ENCODE assay signal across 8 mouse cellular contexts in the genomic region with DNA sequence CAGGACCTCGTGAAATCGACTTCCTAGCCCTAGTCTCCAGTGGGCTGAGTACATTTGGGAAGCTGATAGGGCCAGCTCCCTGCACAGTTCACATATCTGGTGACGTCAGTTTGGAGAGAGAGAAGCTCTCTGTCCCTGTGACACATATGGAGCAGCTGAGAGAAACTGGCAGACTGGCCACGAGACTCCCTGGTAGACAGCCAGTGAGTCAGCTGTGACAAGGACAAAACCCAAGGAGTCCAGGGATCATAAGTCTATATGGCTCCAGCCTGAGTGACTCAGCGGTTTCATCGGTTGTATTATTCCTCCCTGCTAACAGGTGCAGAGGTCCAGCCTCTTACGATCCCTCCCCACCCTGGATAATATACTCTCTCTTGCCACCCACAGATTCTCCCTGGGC. TPM values are rescaled to one million over a fixed set of nuclear protein-coding genes. Genes with fewer than 3 reads are reported as not detected.
DNase-seq lines count a peak whose midpoint lies in the region; ATAC-seq and TF ChIP-seq lines count a peak whose summit lies in the region.

No protein-coding gene starts in this region.

- no peaks in the 10 kb centered on the region for H3K9me3 ChIP-seq in limb, embryonic 15.5 days
- H3K9me3 ChIP-seq in forebrain, postnatal 0 days (ENCODE audit: low read length): no peaks in the 10 kb centered on the region

- ATAC-seq in limb, embryonic 15.5 days (ENCODE audit: insufficient number of reproducible peaks, low FRiP score, low TSS enrichment, low read depth): peak; percentile 74
- no peak for ATAC-seq in forebrain, postnatal 0 days

- H3K4me3 ChIP-seq in limb, embryonic 15.5 days: no peak overlapping the region
- no peak overlapping the region for H3K4me3 ChIP-seq in forebrain, postnatal 0 days (ENCODE audit: low read depth, low read length)

- H3K4me2 ChIP-seq in limb, embryonic 15.5 days: no peak overlapping the region
- H3K4me2 ChIP-seq in forebrain, postnatal 0 days (ENCODE audit: low read depth): no peak overlapping the region

- no peak overlapping the region for H3K9ac ChIP-seq in limb, embryonic 15.5 days
- H3K9ac ChIP-seq in forebrain, postnatal 0 days: no peak overlapping the region

- peaks cover 11% of the 10 kb centered on the region; the same call in 1 of the 2 replicates for H3K4me1 ChIP-seq in limb, embryonic 15.5 days
- no peaks in the 10 kb centered on the region for H3K4me1 ChIP-seq in forebrain, postnatal 0 days (ENCODE audit: insufficient read depth)

- peak; percentile 7 to 32 for DNase-seq in left cerebral cortex, postnatal 14 days (ENCODE audit: low spot score in 2 of 2)
- DNase-seq in left cerebral cortex, postnatal 10 days (ENCODE audit: extremely low spot score in 1 of 2, low spot score in 2 of 2): no peak
- peak; percentile 95 for DNase-seq in adipocyte (ENCODE audit: low spot score)
- DNase-seq in gastrocnemius, postnatal 14 days: peak; percentile 30
- no peak for DNase-seq in forebrain, postnatal 0 days
- no peak for DNase-seq in ovary, postnatal 36 days (ENCODE audit: low spot score)
- DNase-seq in spleen, adult 12 weeks (ENCODE audit: low spot score): no peak

- no peaks in the 10 kb centered on the region for H3K36me3 ChIP-seq in limb, embryonic 15.5 days
- no peaks in the 10 kb centered on the region for H3K36me3 ChIP-seq in forebrain, postnatal 0 days (ENCODE audit: insufficient read depth)

- no peak for TF ChIP-seq CTCF in forebrain, postnatal 0 days (IDR thresholded peaks at IDR 0.05; ENCODE audit: low read depth)

- no peak overlapping the region for H3K27ac ChIP-seq in limb, embryonic 15.5 days
- no peak overlapping the region for H3K27ac ChIP-seq in forebrain, postnatal 0 days (ENCODE audit: low read depth, low read length)

- 58% methylated on average over 7 of the region's 7 CpGs for WGBS in limb, embryonic 15.5 days
- WGBS in forebrain, postnatal 0 days: 72% methylated on average over 7 of the region's 7 CpGs

- no peaks in the 10 kb centered on the region for H3K27me3 ChIP-seq in limb, embryonic 15.5 days
- no peaks in the 10 kb centered on the region for H3K27me3 ChIP-seq in forebrain, postnatal 0 days (ENCODE audit: insufficient read depth, low read length)

- intact Hi-C loops in left cerebral cortex, postnatal 14 days (cut with DNase I): no loop called here
- intact Hi-C loops in left cerebral cortex, postnatal 10 days (cut with DNase I): no loop called here
- intact Hi-C loops in gastrocnemius, postnatal 14 days (cut with DNase I; ENCODE audit: low total_unique reads): no loop called here

RNA-seq across cellular contexts. Expression of gene Cldn4, which starts 12.4 kb away (rescaled TPM):
- total RNA-seq in left cerebral cortex, postnatal 14 days (2021): not detected
- not detected for total RNA-seq in left cerebral cortex, postnatal 10 days (2021)
- total RNA-seq in gastrocnemius, postnatal 14 days (2021): not detected
- 46.3 and 68.0 TPM in 2 replicates for polyA plus RNA-seq in limb, embryonic 15.5 days (2015; fragmentation: Nextera tagmentation; extraction: Ambion mirVana)
- total RNA-seq in forebrain, postnatal 0 days (2014; rRNA removed): not detected in 2 replicates
- polyA plus RNA-seq in forebrain, postnatal 0 days (2015; fragmentation: Nextera tagmentation; extraction: Ambion mirVana): not detected in 2 replicates

RNA-seq across cellular contexts. Expression of gene Cldn3, which starts 26.9 kb away (rescaled TPM):
- 1 to 10 TPM in 1 of 2 experiments, under 1 TPM in 1; 0.37 to 1.7 TPM for total RNA-seq in left cerebral cortex, postnatal 14 days (2021)
- total RNA-seq in left cerebral cortex, postnatal 10 days (2021): 1 to 10 TPM; 1.0 to 2.3 TPM
- total RNA-seq in gastrocnemius, postnatal 14 days (2021): under 1 TPM in 1 of 2 experiments, not detected in 1; 0.27 TPM
- polyA plus RNA-seq in limb, embryonic 15.5 days (2015; fragmentation: Nextera tagmentation; extraction: Ambion mirVana): 26.0 and 27.2 TPM in 2 replicates
- total RNA-seq in forebrain, postnatal 0 days (2014; rRNA removed): 5.5 and 8.8 TPM in 2 replicates
- 10.6 and 10.9 TPM in 2 replicates for polyA plus RNA-seq in forebrain, postnatal 0 days (2015; fragmentation: Nextera tagmentation; extraction: Ambion mirVana)

RNA-seq across cellular contexts. Expression of gene Mettl27, which starts 26.9 kb away (rescaled TPM):
- total RNA-seq in left cerebral cortex, postnatal 14 days (2021): 1 to 10 TPM; 7.3 TPM
- total RNA-seq in left cerebral cortex, postnatal 10 days (2021): 1 to 10 TPM; 8.7 to 8.9 TPM
- 1 to 10 TPM; 4.9 to 6.2 TPM for total RNA-seq in gastrocnemius, postnatal 14 days (2021)
- 13.9 and 17.0 TPM in 2 replicates for polyA plus RNA-seq in limb, embryonic 15.5 days (2015; fragmentation: Nextera tagmentation; extraction: Ambion mirVana)
- 4.5 and 10.1 TPM in 2 replicates for total RNA-seq in forebrain, postnatal 0 days (2014; rRNA removed)
- polyA plus RNA-seq in forebrain, postnatal 0 days (2015; fragmentation: Nextera tagmentation; extraction: Ambion mirVana): 6.8 and 11.2 TPM in 2 replicates

RNA-seq across cellular contexts. Expression of gene Cldn13, which starts 43.8 kb away (rescaled TPM):
- not detected for total RNA-seq in left cerebral cortex, postnatal 14 days (2021)
- not detected for total RNA-seq in left cerebral cortex, postnatal 10 days (2021)
- total RNA-seq in gastrocnemius, postnatal 14 days (2021): not detected
- polyA plus RNA-seq in limb, embryonic 15.5 days (2015; fragmentation: Nextera tagmentation; extraction: Ambion mirVana): 0.27 and 1.3 TPM in 2 replicates
- not detected in 2 replicates for total RNA-seq in forebrain, postnatal 0 days (2014; rRNA removed)
- not detected in 2 replicates for polyA plus RNA-seq in forebrain, postnatal 0 days (2015; fragmentation: Nextera tagmentation; extraction: Ambion mirVana)

RNA-seq across cellular contexts. Expression of gene Abhd11, which starts 49.8 kb away (rescaled TPM):
- total RNA-seq in left cerebral cortex, postnatal 14 days (2021): 10 to 100 TPM; 41.2 to 42.0 TPM
- 10 to 100 TPM; 49.8 to 52.5 TPM for total RNA-seq in left cerebral cortex, postnatal 10 days (2021)
- 10 to 100 TPM; 64.1 to 69.1 TPM for total RNA-seq in gastrocnemius, postnatal 14 days (2021)
- 66.1 and 68.2 TPM in 2 replicates for polyA plus RNA-seq in limb, embryonic 15.5 days (2015; fragmentation: Nextera tagmentation; extraction: Ambion mirVana)
- 46.3 and 61.1 TPM in 2 replicates for total RNA-seq in forebrain, postnatal 0 days (2014; rRNA removed)
- polyA plus RNA-seq in forebrain, postnatal 0 days (2015; fragmentation: Nextera tagmentation; extraction: Ambion mirVana): 86.7 and 91.4 TPM in 2 replicates

Comparison
In these comparisons a context has a peak if more than half of its experiments do, and no peak if none do; other contexts are left out.
1. DNase-seq: peak in left cerebral cortex, postnatal 14 days (2 of 2), adipocyte (single experiment) and gastrocnemius, postnatal 14 days (single experiment); none in left cerebral cortex, postnatal 10 days (0 of 2), forebrain, postnatal 0 days (single experiment), ovary, postnatal 36 days (single experiment) and spleen, adult 12 weeks (single experiment).